Mouse (Mus musculus) intestine, postnatal 0 days (tissue): ENCODE measurements around the gene Npr2. TPM values are rescaled to one million over a fixed set of nuclear protein-coding genes. Genes with fewer than 3 reads are reported as not detected.

Experiments used
- ATAC-seq: fragments of 200-750 bp; cut with Nextera tagmentation; 2 replicates; pipeline ENCODE4 v1.8.0; 2017; ENCODE audit warnings: mild to moderate bottlenecking, moderate TSS enrichment, moderate library complexity
- H3K27ac ChIP-seq: fragments of 300-500 bp; sonication (generic); 2 replicates; pipeline ENCODE4 v1.5.1; 2014; ENCODE audit warnings: mild to moderate bottlenecking, low read depth, low read length, moderate library complexity
- H3K27me3 ChIP-seq: fragments of 300-500 bp; sonication (generic); replicated peaks from 2 replicates; pipeline ENCODE4 v1.6.1; 2014; ENCODE audit warnings: low read length, mixed read lengths; ENCODE audit not compliant: control insufficient read depth, insufficient read depth
- H3K36me3 ChIP-seq: fragments of 300-500 bp; sonication (generic); 2 replicates; pipeline ENCODE4 v1.6.1; 2014; ENCODE audit warnings: mild to moderate bottlenecking, moderate library complexity; ENCODE audit not compliant: control insufficient read depth, insufficient read depth
- H3K4me1 ChIP-seq: fragments of 300-500 bp; sonication (generic); replicated peaks from 2 replicates; pipeline ENCODE4 v1.6.1; 2014; ENCODE audit warnings: antibody characterized with exemption, low read length, mixed read lengths; ENCODE audit not compliant: control insufficient read depth, insufficient read depth
- H3K4me2 ChIP-seq: fragments of 300-500 bp; sonication (generic); replicated peaks from 2 replicates; pipeline ENCODE4 v1.6.1; 2014; ENCODE audit warnings: low read depth, mild to moderate bottlenecking, moderate library complexity
- H3K4me3 ChIP-seq: fragments of 300-500 bp; sonication (generic); 2 replicates; pipeline ENCODE4 v1.5.1; 2014; ENCODE audit warnings: low read depth, low read length
- H3K9ac ChIP-seq: fragments of 300-500 bp; sonication (generic); 2 replicates; pipeline ENCODE4 v1.6.1; 2014; ENCODE audit warnings: mild to moderate bottlenecking, low read depth, low read length
- H3K9me3 ChIP-seq: fragments of 300-500 bp; sonication (generic); 2 replicates; pipeline ENCODE4 v1.6.1; 2016; ENCODE audit warnings: mixed run types; ENCODE audit not compliant: control insufficient read depth
- CTCF ChIP-seq: sonication (generic); IDR thresholded peaks from 2 replicates; pipeline ENCODE4 v1.5.1; 2016; ENCODE audit warnings: low read depth, mild to moderate bottlenecking, control low read depth, antibody characterized with exemption, moderate library complexity
- WGBS: fragments of 180-500 bp; shearing (Covaris S2); extraction: QIAGEN DNeasy Blood & Tissue Kit; methylation state at CpG from one replicate; pipeline ENCODE4 v1.1.7; 2014; 5-methylcytosine and 5-hydroxymethylcytosine counted together
- polyA plus RNA-seq: library from polyadenylated mRNA; unstranded; fragments of >200 nt; fragmentation: Nextera tagmentation; extraction: Ambion mirVana; gene quantifications from 2 replicates; pipeline ENCODE4 v1.2.1, GENCODE M21; 2015

Gene Npr2
- polyA plus RNA-seq, 1 experiment from 2014 or later, result 4.1 TPM

- H3K4me2 ChIP-seq, result no peak overlapping the region
- no peak for TF ChIP-seq CTCF
- H3K4me1 ChIP-seq, result no peaks in the 10 kb centered on the region
- H3K27ac ChIP-seq, result no peak overlapping the region
- WGBS, result 87% methylated on average over 6 of the region's 6 CpGs
- H3K4me3 ChIP-seq, result no peak overlapping the region
- H3K9ac ChIP-seq, result no peak overlapping the region
- H3K9me3 ChIP-seq, result no peaks in the 10 kb centered on the region
- H3K27me3 ChIP-seq, result no peaks in the 10 kb centered on the region
- no peak for ATAC-seq
- peaks cover 3% of the 10 kb centered on the region; the same call in 1 of the 2 replicates for H3K36me3 ChIP-seq
Measured at GRCm38 (mm10) chr4:43640491-43640890, 8.8 kb downstream of the Npr2 start.

GRCm38 (mm10) chr4:43649783-43650182 lies 18.0 kb downstream of the Npr2 start:
- Histone ChIP-seq H3K4me1 (no peaks in the 10 kb centered on the region), H3K9ac (no peak overlapping the region), H3K36me3 (0 out of 2 replicates have a peak, but pooled peaks cover 9% of the 10 kb centered on the region), H3K9me3 (peaks cover 3% of the 10 kb centered on the region; the same call in 1 of the 2 replicates), H3K4me2 (no peak overlapping the region), H3K4me3 (no peak overlapping the region), H3K27me3 (no peaks in the 10 kb centered on the region), H3K27ac (no peak overlapping the region)
- ATAC-seq, result no peak
- peak; percentile 35; the same call in 1 of the 2 replicates for TF ChIP-seq CTCF
- WGBS, result 95% methylated on average over 3 of the region's 3 CpGs

GRCm38 (mm10) chr4:43652726-43653125 lies 21.0 kb downstream of the Npr2 start:
- Histone ChIP-seq H3K4me1 (no peaks in the 10 kb centered on the region), H3K36me3 (0 out of 2 replicates have a peak, but pooled peaks cover 9% of the 10 kb centered on the region), H3K27ac (no peak overlapping the region), H3K4me2 (no peak overlapping the region), H3K27me3 (no peaks in the 10 kb centered on the region), H3K9ac (no peak overlapping the region), H3K4me3 (no peak overlapping the region), H3K9me3 (peaks cover 3% of the 10 kb centered on the region; the same call in 1 of the 2 replicates)
- ATAC-seq, result no peak
- WGBS, result 78% methylated on average over 4 of the region's 4 CpGs
- TF ChIP-seq CTCF, result no peak

GRCm38 (mm10) chr4:43653161-43654015 lies 21.7 kb downstream of the Npr2 start, which contains the start of gene Spag8:
Gene Spag8 (minus strand): TSS chr4:43653594.
- WGBS, result 18% methylated on average over 24 of the region's 24 CpGs
- no peak for ATAC-seq

GRCm38 (mm10) chr4:43655656-43656338 lies 24.1 kb downstream of the Npr2 start:
- H3K4me2 ChIP-seq, result peak overlapping the region; percentile 86
- H3K27ac ChIP-seq, result peak overlapping the region; percentile 92
- no peaks in the 10 kb centered on the region for H3K4me1 ChIP-seq
- no peaks in the 10 kb centered on the region for H3K36me3 ChIP-seq
- H3K9ac ChIP-seq, result peak overlapping the region; percentile 89
- peak; percentile 59 for ATAC-seq
- no peaks in the 10 kb centered on the region for H3K27me3 ChIP-seq
- no peaks in the 10 kb centered on the region for H3K9me3 ChIP-seq
- 3% methylated on average over 34 of the region's 34 CpGs for WGBS
- peak; percentile 4; the same call in 1 of the 2 replicates for TF ChIP-seq CTCF
- peak overlapping the region; percentile 89 for H3K4me3 ChIP-seq

More at GRCm38 (mm10) chr4:43653161-43654015, 21.7 kb downstream of the Npr2 start, which contains the start of gene Spag8:
- Histone ChIP-seq H3K4me3 (peak within 1 kb of the TSS; percentile 9; the same call in 1 of the 2 replicates), H3K4me1 (no peaks in the 10 kb centered on the region), H3K4me2 (peak within 1 kb of the TSS; percentile 55), H3K9ac (no peak within 1 kb of the TSS), H3K27me3 (no peaks in the 10 kb centered on the region), H3K9me3 (peaks cover 3% of the 10 kb centered on the region; the same call in 1 of the 2 replicates), H3K27ac (no peak within 1 kb of the TSS), H3K36me3 (0 out of 2 replicates have a peak, but pooled peaks cover 9% of the 10 kb centered on the region)
- peak; percentile 11; the same call in 1 of the 2 replicates for TF ChIP-seq CTCF
